In genomic region chr17:33637516-33638276, GRCm38 (mm10) we compare ENCODE assay signal across 15 mouse cellular contexts. TPM values are rescaled to one million over a fixed set of nuclear protein-coding genes. Genes with fewer than 3 reads are reported as not detected.
DNase-seq lines count a peak whose midpoint lies in the region; ATAC-seq and TF ChIP-seq lines count a peak whose summit lies in the region.
"Had no signal": no experiment of that assay in that cellular context is flagged by ENCODE, and none has a peak within 500 bp of the region (broad histone marks: within the 10 kb centered on the region; RNA-seq: fewer than 3 reads in every experiment).

Pram1 (plus strand) TSS chr17:33638056.

- WGBS in lung, postnatal 0 days: 79% methylated on average over 4 of the region's 4 CpGs
- WGBS in liver, embryonic 15.5 days (ENCODE audit: insufficient replicate concordance): 35% methylated on average over 4 of the region's 4 CpGs
- WGBS in small intestine, adult 2 months: 70% methylated on average over 4 of the region's 4 CpGs

- DNase-seq in lung, postnatal 0 days (ENCODE audit: low spot score): peak; percentile 25
- DNase-seq in lung, postnatal 10 days: no peak
- no peak for DNase-seq in c-Kit-positive CD71-positive TER-119-positive erythroid progenitor cells, embryonic 14.5 days (ENCODE audit: low spot score)
- no peak for DNase-seq in frontal cortex, postnatal 25 days (ENCODE audit: low spot score in 2 of 2)
- DNase-seq: cerebellum, adult 9-11 months; forebrain, postnatal 0 days had no signal

- H3K4me2 ChIP-seq in lung, postnatal 0 days (replicated peaks; ENCODE audit: low read depth, low read length): no peak within 1 kb of the TSS
- peak within 1 kb of the TSS; percentile 11; the same call in 1 of the 2 replicates for H3K4me2 ChIP-seq in liver, embryonic 15.5 days
- H3K4me2 ChIP-seq: heart, embryonic 11.5 days; lung, embryonic 14.5 days had no signal

- no peak for TF ChIP-seq CTCF in lung, postnatal 0 days (IDR thresholded peaks at IDR 0.05)
- TF ChIP-seq CTCF in embryonic fibroblast, embryonic 13.5 days (IDR thresholded peaks at IDR 0.05; ENCODE audit: borderline replicate concordance, insufficient read depth, low read length): no peak
- TF ChIP-seq CTCF in small intestine, adult 2 months (IDR thresholded peaks at IDR 0.05; ENCODE audit: extremely low read depth, insufficient read length, insufficient replicate concordance, low read depth, low read length): no peak

- H3K4me1 ChIP-seq in lung, postnatal 0 days (ENCODE audit: insufficient read depth, low read depth, low read length): no peaks in the 10 kb centered on the region
- peaks cover 7% of the 10 kb centered on the region for H3K4me1 ChIP-seq in embryonic fibroblast, embryonic 13.5 days (ENCODE audit: control insufficient read depth, insufficient read depth, low read length)
- H3K4me1 ChIP-seq in liver, embryonic 15.5 days (replicated peaks): peaks cover 21% of the 10 kb centered on the region
- H3K4me1 ChIP-seq in small intestine, adult 2 months (ENCODE audit: control insufficient read depth, insufficient read depth, insufficient read length, low read length): no peaks in the 10 kb centered on the region
- H3K4me1 ChIP-seq: embryonic facial prominence, embryonic 10.5 days had no signal

- no peak for TF ChIP-seq POLR2A in embryonic fibroblast, embryonic 13.5 days (IDR thresholded peaks at IDR 0.05; ENCODE audit: low read depth, low read length)
- TF ChIP-seq POLR2A in small intestine, adult 2 months (IDR thresholded peaks at IDR 0.05; ENCODE audit: low read depth, low read length): no peak

- no peaks in the 10 kb centered on the region for H3K9me3 ChIP-seq in lung, postnatal 0 days (ENCODE audit: low read length)
- no peaks in the 10 kb centered on the region for H3K9me3 ChIP-seq in liver, embryonic 15.5 days (replicated peaks)
- H3K9me3 ChIP-seq: embryonic facial prominence, embryonic 10.5 days; G1E had no signal

- TF ChIP-seq EP300 in lung, postnatal 0 days (IDR thresholded peaks at IDR 0.05): no peak

- no peak within 1 kb of the TSS for H3K4me3 ChIP-seq in lung, postnatal 0 days (ENCODE audit: low read depth, low read length)
- H3K4me3 ChIP-seq in embryonic fibroblast, embryonic 13.5 days (ENCODE audit: insufficient read depth, low read length): no peak within 1 kb of the TSS
- H3K4me3 ChIP-seq in liver, embryonic 15.5 days (replicated peaks): peak within 1 kb of the TSS; percentile 24
- H3K4me3 ChIP-seq in small intestine, adult 2 months (ENCODE audit: low read depth, low read length): no peak within 1 kb of the TSS
- H3K4me3 ChIP-seq: embryonic facial prominence, embryonic 10.5 days had no signal

- H3K9ac ChIP-seq in lung, postnatal 0 days (replicated peaks; ENCODE audit: low read depth): no peak within 1 kb of the TSS
- no peak within 1 kb of the TSS for H3K9ac ChIP-seq in liver, embryonic 15.5 days
- H3K9ac ChIP-seq: forebrain, postnatal 0 days; lung, embryonic 14.5 days had no signal

- H3K27me3 ChIP-seq in lung, postnatal 0 days (replicated peaks; ENCODE audit: insufficient read depth, low read length): no peaks in the 10 kb centered on the region
- H3K27me3 ChIP-seq in liver, embryonic 15.5 days: no peaks in the 10 kb centered on the region
- no peaks in the 10 kb centered on the region for H3K27me3 ChIP-seq in small intestine, adult 2 months (ENCODE audit: control insufficient read depth, insufficient read depth, low read length)

- H3K27ac ChIP-seq in lung, postnatal 0 days (ENCODE audit: low read length): no peak within 1 kb of the TSS; the same call in 1 of the 2 replicates
- peak within 1 kb of the TSS; percentile 37; the same call in 1 of the 2 replicates for H3K27ac ChIP-seq in embryonic fibroblast, embryonic 13.5 days (ENCODE audit: insufficient read depth, low read length)
- peak within 1 kb of the TSS; percentile 15 for H3K27ac ChIP-seq in liver, embryonic 15.5 days (replicated peaks)
- 0 out of 2 replicates have a peak within 1 kb of the TSS, but pooled peaks have one; percentile 18 for H3K27ac ChIP-seq in small intestine, adult 2 months (ENCODE audit: insufficient read depth, low read depth, low read length)
- H3K27ac ChIP-seq: embryonic facial prominence, embryonic 10.5 days; stomach, postnatal 0 days had no signal

- ATAC-seq in lung, postnatal 0 days: 0 out of 2 replicates have a peak, but pooled peaks have one; percentile 26
- no peak for ATAC-seq in liver, embryonic 15.5 days (ENCODE audit: insufficient read depth)
- ATAC-seq: forebrain, postnatal 0 days; inflammation-experienced regulatory T-cells, adult 6 months had no signal

- no peaks in the 10 kb centered on the region for H3K36me3 ChIP-seq in lung, postnatal 0 days (ENCODE audit: insufficient read depth, low read length)
- peaks cover 13% of the 10 kb centered on the region for H3K36me3 ChIP-seq in liver, embryonic 15.5 days (replicated peaks)
- no peaks in the 10 kb centered on the region for H3K36me3 ChIP-seq in small intestine, adult 2 months (ENCODE audit: control insufficient read depth, insufficient read depth, low read length)

RNA-seq across cellular contexts. Expression of gene Pram1, which starts in this region (rescaled TPM):
- polyA plus RNA-seq in lung, postnatal 0 days (2015; fragmentation: Nextera tagmentation; extraction: Ambion mirVana): 1.00 and 1.3 TPM in 2 replicates
- not detected in 2 replicates for polyA plus RNA-seq in embryonic fibroblast, embryonic 13.5 days (2011; ENCODE audit: insufficient read length, low read depth, missing spikeins)
- 4.2 and 4.8 TPM in 2 replicates for polyA plus RNA-seq in liver, embryonic 15.5 days (2015; fragmentation: Nextera tagmentation; extraction: Ambion mirVana)
- 0.60 and 1.3 TPM in 2 replicates for polyA plus RNA-seq in small intestine, adult 2 months (2012; rRNA removed)
- polyA plus RNA-seq: G1E had no signal
